Mouse (Mus musculus) CD4-positive, CD25-positive, alpha-beta regulatory T cell, adult 4 months (primary cell): ENCODE measurements around the gene Mecr. TPM values are rescaled to one million over a fixed set of nuclear protein-coding genes. Genes with fewer than 3 reads are reported as not detected.

ENCODE experiments used
- ATAC-seq: one replicate; pipeline ENCODE4 v1.8.0; 2017
- polyA plus RNA-seq, 2 experiments: library from polyadenylated mRNA; unstranded; fragments of 100-300 nt; shearing (Covaris generic); gene quantifications; one replicate each; pipeline ENCODE4 v1.2.1; 2017

The Mecr gene
- polyA plus RNA-seq, 2 experiments from 2014 or later, result 32.8 to 34.9 TPM

DNA sequence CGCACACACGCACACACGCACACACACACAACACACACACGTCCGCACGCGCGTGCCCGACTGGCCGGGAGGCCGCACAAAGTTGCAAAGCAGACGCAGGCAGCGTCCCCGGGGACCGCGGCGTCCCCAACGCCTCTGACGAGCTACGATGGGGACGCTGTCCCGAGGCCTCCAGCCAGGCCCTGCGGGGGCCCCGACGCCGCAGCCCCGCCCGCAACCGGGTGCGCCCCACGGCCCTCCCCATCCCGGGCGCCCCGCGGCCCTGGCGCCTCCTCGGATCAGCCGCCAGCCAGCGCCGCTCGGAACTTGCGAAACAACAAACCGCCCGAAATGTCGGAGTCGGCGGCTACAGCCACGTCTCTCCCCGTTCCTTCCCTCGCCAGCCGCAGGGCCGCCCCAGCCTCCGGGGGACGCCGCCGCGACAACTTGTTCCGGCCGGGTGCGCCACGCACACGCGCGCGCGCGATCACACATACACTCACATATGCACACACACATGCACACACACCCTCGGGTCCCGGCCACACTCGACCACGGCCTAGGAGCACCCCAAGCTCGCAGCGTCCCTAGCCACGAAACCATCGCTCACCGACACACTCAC lies 6.3 kb upstream of the Mecr start:
- no peak for ATAC-seq

GRCm38 (mm10) chr4:131837872-131838524 lies 5.3 kb upstream of the Mecr start, which contains the start of gene Ptpru:
Gene Ptpru, minus strand, starts transcription at chr4:131838288.
- peak; percentile 93 for ATAC-seq

- ATAC-seq, result no peak
Measured at GRCm38 (mm10) chr4:131845991-131846778, 2.9 kb downstream of the Mecr start.

DNA sequence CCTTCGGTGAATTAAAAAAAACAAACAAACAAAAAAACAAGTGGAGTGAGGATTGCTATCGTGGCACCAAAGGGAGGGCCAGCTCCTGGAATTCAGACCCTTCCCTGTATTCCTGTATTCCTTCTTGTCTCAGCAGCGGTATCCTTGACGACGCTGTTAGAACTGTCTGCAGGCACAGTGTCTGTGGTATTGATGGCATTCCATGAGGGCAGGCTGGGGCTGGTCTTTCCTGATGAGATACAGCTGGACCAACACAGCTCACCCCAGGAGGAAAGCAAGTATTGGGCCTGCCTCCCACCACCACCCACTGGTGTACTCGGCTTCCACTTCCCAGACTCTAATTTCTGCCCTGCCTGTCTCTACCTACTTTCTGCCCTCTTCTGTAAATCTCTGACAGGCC lies 4.8 kb downstream of the Mecr start:
- ATAC-seq, result no peak

DNA sequence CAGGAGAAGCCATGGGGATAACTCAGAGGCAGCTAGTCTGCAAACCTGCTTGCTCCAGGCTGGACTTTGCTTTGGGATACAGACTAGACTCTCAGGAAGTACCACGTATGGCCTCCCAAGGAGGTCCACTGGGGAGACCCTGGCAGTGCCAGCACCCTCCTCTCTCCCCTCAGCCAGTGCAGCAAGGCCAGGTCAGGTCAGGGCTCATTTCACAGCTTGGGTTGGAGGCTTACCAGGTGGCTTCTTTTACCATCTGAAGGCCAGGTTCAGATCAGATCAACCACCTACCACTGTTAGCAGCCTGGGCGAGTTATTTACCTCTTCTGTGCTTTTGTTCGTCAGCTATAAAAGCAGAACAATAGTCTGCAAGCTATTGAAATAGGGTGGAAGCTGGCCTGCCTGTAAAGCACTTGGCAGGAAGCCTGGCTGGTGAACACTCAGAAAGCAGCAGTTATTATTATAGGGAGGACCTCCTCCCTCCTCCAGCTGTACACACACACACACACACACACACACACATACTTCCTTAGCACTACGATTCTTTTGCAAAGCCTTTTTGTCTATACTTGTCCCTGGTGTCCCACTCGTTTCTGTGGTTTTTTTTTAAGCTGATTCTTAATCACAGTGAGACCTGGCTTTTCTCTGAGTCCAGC lies 6.8 kb downstream of the Mecr start:
- ATAC-seq, result no peak

DNA sequence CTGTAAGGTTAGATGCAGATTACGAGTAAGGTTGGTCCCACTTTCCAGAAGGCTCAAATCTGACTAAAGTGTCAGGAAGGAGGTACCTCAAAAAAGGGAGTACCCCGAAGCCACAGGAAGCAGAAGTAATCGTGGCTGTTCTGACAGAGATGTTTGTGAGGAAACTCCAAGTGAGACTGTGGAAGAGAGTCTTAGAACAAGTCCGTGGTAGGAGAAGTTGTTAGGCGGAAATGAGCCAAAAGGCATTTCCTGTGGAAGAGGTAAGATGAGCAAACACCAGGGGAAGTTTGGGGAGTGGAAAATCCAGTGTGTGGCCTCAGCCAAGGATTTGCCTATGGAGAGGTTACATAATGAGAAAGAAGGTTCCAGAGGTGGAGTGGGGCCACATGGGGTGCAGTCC lies 11.7 kb downstream of the Mecr start:
- ATAC-seq, result no peak

- peak; percentile 80 for ATAC-seq
Measured at GRCm38 (mm10) chr4:131860492-131861340, 17.4 kb downstream of the Mecr start.

DNA sequence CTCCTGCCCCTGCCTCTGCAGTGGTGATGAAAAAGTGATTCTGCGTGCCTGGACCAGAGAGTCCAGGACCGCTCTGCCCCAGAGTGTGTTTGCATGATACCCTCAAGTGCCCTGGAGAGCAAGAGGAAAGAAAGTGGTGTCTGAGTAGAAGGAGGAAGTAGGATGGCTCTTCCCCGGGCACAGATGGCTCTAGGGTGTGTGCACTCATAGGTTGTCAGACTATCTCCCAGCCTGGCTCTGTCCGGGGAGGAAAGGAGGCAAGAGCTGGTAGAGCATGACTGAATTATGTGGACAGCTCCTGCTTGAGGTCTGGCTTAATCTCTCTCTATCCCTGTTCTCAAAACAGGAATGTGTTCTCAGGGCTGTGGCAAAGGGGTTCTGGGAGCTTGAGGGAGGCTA lies 18.1 kb downstream of the Mecr start:
- ATAC-seq, result no peak

DNA sequence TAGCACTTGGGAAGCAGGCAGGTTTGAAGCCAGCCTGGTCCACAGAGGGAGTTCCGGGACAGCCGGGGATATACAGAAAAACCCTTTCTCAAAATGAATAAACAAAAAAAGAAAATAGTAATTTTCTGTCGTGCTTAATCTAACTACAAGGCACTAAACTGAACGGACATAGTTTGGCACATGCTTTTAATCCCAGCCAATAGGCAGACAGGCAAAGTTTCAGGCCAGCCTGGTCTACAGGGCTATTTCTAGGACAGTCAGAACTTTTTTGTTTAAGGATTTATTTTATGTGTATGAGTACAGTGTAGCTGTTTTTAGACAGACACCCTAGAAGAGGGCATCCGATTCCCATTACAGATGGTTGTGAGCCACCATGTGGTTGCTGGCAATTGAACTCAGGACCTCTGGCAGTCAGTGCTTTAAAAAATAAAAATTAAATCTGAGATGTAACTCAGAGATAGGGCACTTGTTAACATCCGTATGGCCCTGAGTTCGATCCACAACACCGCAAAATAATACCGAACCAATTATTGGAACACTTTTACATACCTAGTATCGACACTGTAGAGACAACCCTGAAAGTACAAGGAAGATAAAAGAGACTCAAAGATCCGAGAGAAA lies 29.5 kb downstream of the Mecr start:
- ATAC-seq, result peak; percentile 16

DNA sequence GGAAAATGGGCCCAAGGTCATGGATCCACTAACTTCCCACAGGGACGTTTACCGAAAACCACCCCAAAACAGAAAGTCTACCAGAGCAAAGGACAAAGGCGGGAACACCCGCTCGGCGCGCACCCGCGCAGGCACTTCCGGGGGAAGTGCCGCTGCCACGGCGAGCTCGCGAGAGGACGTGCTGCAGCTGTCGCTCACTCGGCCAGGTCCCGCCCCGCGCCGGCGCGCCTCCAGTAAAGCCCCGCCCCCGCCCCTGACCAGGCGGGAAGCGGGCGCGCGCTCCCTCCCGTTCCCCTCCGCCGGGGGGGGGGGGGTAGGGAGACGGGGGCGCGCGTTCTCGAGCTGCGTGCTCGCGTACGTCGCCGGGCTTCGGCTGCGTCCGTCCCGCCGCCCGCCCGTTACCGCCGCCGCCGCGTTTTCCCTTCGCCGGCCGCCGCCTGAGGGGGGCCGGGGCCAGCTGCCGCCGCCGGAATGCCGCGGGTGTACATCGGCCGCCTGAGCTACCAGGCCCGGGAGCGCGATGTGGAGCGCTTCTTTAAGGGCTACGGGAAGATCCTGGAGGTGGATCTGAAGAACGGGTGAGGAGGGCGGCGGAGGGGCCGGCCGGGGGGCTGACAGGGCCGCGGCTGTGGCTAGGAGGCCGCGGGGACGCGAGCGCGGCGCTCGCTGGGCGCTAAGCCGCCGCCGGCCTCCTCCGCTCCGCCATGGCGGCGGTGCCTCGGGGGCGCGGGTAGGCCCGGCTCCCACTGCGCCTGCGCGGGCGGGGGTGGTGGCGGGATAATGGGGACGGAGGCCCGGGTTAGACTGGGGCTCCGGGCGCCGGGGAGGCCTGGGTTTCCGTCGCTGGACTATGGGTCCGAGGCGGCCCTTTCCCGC lies 30.3 kb downstream of the Mecr start, which contains the start of gene Srsf4:
Srsf4 (plus strand) TSS at position 325 of the 876 bp plus-strand sequence.
- ATAC-seq, result peak; percentile 93

DNA sequence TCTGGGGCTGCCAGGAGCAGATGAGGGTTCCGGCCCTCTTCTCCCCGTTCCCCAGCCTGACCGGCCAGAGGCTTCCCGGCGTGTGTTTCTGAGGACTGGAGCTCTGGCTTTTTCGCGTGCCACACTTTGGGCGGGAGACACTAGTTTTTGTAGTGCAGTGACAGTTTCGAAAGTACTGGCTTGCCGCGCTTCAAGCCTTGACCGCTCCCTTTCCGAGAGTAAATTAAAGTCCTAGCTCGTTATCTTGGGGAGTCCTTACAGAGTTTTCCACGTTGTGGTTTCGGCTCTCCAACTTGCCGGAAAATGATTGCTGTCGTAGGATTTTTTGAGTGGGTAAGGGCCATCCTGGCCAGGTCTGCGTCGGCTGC lies 30.9 kb downstream of the Mecr start:
- ATAC-seq, result peak; percentile 24

DNA sequence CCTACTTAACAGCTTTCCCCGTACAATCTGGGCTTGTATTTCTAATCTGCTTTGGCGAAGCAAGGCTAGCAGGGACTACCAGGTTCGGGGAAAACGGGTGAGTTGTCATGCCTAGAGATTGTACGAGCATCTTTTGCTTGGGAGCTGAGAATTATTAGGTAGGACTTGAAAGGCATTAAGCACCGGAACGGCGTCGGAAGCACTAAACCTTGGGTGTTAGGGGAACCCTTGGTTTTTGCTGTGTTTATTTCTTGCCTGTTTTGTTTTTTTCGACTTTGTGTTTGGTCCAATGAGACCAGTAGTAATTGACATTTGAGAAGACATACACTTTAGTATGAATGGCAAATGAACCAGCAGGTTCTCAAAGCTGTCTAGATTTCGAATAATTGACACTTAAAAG lies 31.3 kb downstream of the Mecr start:
- ATAC-seq, result no peak

- ATAC-seq, result no peak
Measured at GRCm38 (mm10) chr4:131875242-131875641, 32.0 kb downstream of the Mecr start.

- no peak for ATAC-seq
Measured at GRCm38 (mm10) chr4:131876836-131877235, 33.6 kb downstream of the Mecr start.

- no peak for ATAC-seq
Measured at GRCm38 (mm10) chr4:131879692-131880091, 36.4 kb downstream of the Mecr start.

DNA sequence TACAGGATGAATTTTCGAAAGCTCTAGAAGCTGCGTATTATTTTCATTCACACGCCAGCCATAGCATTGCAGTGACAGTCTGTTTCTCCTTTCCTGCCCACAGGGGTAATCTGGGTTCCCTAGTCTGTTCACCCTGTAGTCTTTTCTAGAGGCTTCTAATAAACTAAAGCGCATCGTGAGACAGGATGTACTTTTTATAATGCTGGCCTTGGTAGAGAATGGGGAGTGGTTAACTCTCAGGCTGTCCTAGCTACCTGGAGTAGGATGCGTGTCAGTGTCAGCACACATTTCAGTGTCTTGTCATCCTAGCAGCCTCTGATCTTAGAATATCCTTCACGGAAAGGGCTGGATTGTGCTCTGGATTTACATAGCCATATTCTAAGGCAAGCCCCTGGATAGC lies 38.0 kb downstream of the Mecr start:
- ATAC-seq, result peak; percentile 82

- no peak for ATAC-seq
Measured at GRCm38 (mm10) chr4:131883571-131883970, 40.3 kb downstream of the Mecr start.

GRCm38 (mm10) chr4:131885376-131885775 lies 42.1 kb downstream of the Mecr start:
- no peak for ATAC-seq

- ATAC-seq, result no peak
Measured at GRCm38 (mm10) chr4:131888564-131888963, 45.3 kb downstream of the Mecr start.

GRCm38 (mm10) chr4:131890692-131891091 lies 47.4 kb downstream of the Mecr start:
- no peak for ATAC-seq

DNA sequence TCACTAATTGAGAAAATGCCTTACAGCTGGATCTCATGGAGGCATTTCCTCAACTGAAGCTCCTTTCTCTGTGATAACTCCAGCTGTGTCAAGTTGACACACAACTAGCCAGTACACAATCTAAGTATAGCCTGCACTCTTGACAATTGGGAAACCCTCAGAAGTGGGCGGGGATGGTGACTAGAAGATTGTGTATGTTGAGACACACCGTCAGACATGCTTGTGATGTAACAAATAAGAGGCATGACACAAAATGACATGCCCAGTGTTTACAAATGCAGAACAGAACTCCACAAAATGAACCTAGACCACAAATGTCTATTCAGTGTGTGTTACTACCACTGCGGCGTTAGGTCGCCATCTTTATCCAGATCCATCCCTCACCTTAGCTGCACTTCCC lies 53.8 kb downstream of the Mecr start:
- ATAC-seq, result no peak
